Mouse (Mus musculus) retina, postnatal 7 days (tissue): ENCODE measurements around the gene Sphk2.

Experiments
- DNase-seq: peaks from one replicate; pipeline ENCODE4 v3.0.0-alpha.2; 2012; ENCODE audit warnings: low read depth, low spot score

Sphk2 gene

GRCm38 (mm10) chr7:45723781-45724180 lies 6.0 kb upstream of the Sphk2 start:
- no peak for DNase-seq

GRCm38 (mm10) chr7:45723301-45723700 lies 5.5 kb upstream of the Sphk2 start:
- no peak for DNase-seq

GRCm38 (mm10) chr7:45722348-45722713 lies 4.5 kb upstream of the Sphk2 start:
- DNase-seq = no peak

- no peak for DNase-seq
These were observed 4.0 kb upstream of the Sphk2 start for GRCm38 (mm10) chr7:45721642-45722347.

DNA sequence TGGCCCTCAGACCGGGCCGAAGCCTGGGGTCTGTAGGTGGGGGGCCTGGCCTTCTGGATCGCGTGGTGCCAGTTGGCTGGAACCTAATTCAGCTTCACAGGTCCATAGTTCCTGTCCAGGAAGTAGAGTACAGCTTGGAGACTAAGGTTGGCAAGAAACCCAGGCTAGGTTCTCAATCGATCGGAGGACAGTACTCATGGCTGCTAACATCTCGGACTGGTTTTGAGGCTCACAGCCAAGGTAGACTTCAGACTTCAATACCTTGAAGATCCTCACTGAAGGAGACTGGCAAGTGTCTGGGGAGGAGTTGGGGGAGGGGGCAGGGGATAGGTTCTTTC lies 3.4 kb upstream of the Sphk2 start:
- no peak for DNase-seq

DNA sequence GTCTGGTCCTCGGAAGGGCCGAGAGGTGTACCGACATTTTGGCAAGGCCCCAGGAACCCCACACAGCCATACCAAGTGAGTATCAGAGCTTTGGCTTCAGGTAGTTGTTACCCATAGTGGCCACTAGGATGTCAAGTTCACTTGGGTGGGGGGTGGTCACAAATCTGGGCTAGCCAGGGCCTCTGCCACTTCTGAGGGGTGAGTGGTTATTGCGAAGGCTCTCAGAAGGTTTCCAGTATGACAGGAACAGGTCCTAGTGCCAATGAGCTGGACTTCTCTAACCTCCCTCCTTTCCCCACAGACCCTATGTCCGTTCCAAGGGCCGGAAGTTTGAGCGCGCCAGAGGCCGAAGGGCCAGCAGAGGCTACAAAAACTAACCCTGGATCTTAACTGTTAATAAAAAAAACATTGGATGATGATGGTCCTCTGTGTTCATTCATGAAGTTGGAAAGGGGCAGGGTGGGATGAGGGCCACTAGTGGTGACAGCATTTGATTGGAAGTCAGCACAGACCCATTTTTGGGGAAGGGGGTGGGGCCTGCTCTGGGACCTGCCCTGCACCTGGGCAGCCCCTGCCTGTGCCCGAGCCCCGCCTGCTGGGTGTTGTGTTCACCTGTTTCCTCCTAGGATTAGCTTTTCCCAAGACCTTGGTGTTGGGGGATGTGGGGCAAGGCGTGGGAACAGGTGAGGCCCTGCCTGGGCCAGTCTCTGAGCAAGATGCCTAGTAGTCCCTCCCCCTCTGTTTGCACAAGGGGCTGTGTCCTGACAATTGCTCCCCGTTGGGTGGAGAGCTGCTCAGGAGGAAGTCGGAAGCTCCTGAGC lies 2.8 kb upstream of the Sphk2 start, which contains the start of gene Fam83e:
Gene Fam83e (plus strand): TSS at position 800 of the 821 bp plus-strand sequence.
- DNase-seq = no peak

- DNase-seq = no peak
These were observed 2.1 kb upstream of the Sphk2 start for GRCm38 (mm10) chr7:45719738-45720412.

DNA sequence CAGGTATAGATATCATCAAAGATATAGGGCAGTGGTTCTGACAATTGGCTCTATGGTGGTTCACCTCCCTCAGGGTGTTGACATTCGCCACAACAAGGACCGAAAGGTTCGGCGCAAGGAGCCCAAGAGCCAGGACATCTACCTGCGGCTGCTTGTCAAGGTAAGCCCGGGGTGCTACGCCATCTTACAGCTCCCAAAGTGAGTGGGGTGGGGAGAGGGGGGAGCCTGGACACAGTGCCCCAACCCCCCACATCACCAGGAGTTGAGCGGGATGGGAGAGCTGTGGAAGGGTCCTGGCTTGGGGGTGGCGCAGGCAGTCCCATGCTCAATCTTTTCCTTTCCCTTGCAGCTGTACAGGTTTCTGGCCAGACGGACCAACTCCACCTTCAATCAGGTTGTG lies 1.4 kb upstream of the Sphk2 start:
- no peak for DNase-seq

DNA sequence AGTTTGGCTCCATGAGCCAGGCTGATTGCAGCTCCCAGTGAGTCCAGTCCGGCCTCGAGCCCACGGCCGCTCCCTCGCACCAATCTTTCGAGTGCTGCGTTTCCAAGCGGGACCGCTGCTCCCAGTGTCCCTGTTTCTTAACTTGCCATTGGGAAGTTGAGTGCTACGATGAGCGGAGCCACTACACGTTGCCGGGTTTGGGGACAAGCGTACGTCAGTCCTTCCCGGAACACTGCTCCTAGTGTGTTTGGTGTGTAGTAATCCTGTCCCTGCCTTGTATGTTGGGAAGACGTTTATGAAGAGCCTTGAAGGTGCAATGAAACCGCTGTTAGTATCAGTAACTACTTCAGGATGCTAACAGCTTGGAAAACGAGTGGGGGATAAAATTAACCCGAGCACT lies 529 bp upstream of the Sphk2 start:
- DNase-seq = no peak

GRCm38 (mm10) chr7:45716952-45717917 lies 567 bp downstream of the Sphk2 start:
- DNase-seq = no peak

GRCm38 (mm10) chr7:45716460-45716857 lies 1.3 kb downstream of the Sphk2 start:
- no peak for DNase-seq

DNA sequence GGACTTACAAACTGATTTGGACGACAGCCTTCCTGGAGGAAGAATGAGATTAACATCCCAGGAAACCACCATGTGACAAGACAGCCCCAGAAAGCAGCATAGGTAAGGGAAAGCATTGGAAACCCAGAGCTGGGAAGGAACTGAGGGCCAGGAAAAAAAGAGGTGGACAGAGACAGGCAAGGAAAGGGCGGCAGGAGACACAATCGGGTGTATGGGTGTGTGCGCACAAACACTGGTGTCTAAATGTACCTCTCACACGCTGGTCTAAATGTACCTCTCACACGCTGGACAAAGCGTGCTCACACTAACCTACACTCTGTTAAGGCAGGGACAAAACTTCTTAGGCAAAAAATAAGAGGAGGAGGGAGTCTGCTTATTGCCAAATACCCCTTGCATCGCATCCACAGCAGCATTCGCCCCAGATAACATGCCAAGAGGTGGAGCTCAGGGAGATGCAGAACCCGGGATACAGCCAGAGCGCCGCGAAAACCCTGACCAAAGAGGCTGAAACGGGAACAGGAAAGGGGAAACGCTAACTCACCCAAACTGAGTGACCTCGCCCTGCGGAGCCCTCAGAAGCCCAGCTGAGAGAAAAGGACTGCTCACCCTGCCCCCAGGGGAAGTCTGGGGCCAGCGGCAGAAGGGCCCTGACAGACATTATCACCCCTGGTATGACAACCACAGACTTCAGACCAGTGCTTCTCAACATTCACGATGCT lies 1.9 kb downstream of the Sphk2 start:
- no peak for DNase-seq

DNA sequence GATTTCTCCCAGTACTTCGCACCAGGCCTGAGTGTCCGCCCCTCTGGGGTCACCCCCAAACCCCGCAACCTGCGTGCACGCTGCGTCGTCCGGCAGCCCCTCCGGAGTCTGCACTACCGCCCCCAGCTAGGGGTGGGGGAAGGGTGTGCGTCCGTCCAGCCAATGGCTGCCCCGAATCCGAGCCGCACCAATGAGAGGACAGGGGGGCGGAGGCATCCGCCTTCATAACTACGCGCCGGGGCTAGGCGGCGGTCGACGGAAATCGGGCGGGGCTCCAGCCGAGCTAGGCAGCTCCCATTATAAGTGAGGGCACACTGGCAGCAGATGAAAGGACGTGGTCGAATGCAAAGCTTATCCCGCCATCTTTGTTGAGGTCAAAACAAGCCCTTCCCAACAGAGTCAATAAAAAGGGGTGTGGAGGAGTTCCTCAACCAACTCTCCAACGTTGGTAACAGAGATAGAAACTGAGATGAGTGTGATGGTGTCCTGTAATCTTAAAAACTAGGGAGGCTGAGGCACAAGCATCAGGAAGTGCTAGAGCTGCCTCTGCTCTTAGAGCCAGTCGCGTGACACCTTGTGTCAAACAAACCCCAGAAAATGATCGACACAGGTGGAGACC lies 2.6 kb downstream of the Sphk2 start, which contains the start of gene Rpl18:
Gene Rpl18 (plus strand): TSS at position 368 of the 619 bp plus-strand sequence.
- DNase-seq = peak; percentile 89

GRCm38 (mm10) chr7:45714630-45715089 lies 3.1 kb downstream of the Sphk2 start:
- DNase-seq = no peak

- DNase-seq = no peak
These were observed 3.8 kb downstream of the Sphk2 start for GRCm38 (mm10) chr7:45713881-45714520.

DNA sequence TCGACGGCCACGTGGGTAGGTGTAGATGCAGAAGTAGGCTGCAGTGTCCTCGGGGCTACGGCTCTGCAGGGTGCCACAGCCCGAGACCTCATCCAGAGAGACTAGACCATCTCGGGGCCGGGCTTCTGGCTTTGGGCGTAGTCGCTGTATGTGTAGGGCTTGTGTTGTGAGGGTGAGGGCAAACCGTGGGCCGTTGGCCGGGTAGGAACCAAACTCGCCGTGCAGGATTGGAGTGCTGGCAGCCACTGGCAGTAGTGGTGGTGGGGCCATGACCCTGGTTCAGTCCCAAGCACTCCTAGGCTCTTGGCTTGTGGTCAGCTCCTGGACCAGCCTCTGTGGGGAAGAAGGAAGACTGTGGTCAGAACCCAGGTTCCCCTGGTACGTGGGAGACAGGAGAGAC lies 4.4 kb downstream of the Sphk2 start:
- DNase-seq = no peak

- no peak for DNase-seq
These were observed 5.6 kb downstream of the Sphk2 start for GRCm38 (mm10) chr7:45712022-45712757.

- no peak for DNase-seq
These were observed 6.3 kb downstream of the Sphk2 start for GRCm38 (mm10) chr7:45711316-45712021.
